ENCODE assay signal across 14 mouse cellular contexts in genomic region chr4:135425625-135426024, GRCm38 (mm10). TPM values are rescaled to one million over a fixed set of nuclear protein-coding genes. Genes with fewer than 3 reads are reported as not detected.
DNase-seq lines count a peak whose midpoint lies in the region; ATAC-seq and TF ChIP-seq lines count a peak whose summit lies in the region.
"Had no signal": no experiment of that assay in that cellular context is flagged by ENCODE, and none has a peak within 500 bp of the region (broad histone marks: within the 10 kb centered on the region; RNA-seq: fewer than 3 reads in every experiment).

No protein-coding gene starts in this region.

- H3K9me3 ChIP-seq in liver, embryonic 12.5 days (replicated peaks) = no peaks in the 10 kb centered on the region
- H3K9me3 ChIP-seq: heart, embryonic 13.5 days; hindbrain, embryonic 12.5 days; stomach, embryonic 15.5 days had no signal

- H3K27ac ChIP-seq in cerebellum, adult 2 months (ENCODE audit: insufficient read depth, low read length) = peak overlapping the region; percentile 39; the same call in 1 of the 2 replicates
- H3K27ac ChIP-seq in liver, embryonic 12.5 days = no peak overlapping the region
- H3K27ac ChIP-seq: heart, embryonic 13.5 days; hindbrain, embryonic 12.5 days; stomach, embryonic 15.5 days had no signal

- H3K27me3 ChIP-seq in cerebellum, adult 2 months (ENCODE audit: control insufficient read depth, insufficient read depth, low read length) = no peaks in the 10 kb centered on the region
- H3K27me3 ChIP-seq in liver, embryonic 12.5 days (replicated peaks) = no peaks in the 10 kb centered on the region
- H3K27me3 ChIP-seq: CH12.LX; heart, embryonic 13.5 days; hindbrain, embryonic 12.5 days; stomach, embryonic 15.5 days had no signal

- no peak overlapping the region for H3K9ac ChIP-seq in liver, embryonic 12.5 days
- H3K9ac ChIP-seq: heart, embryonic 13.5 days; hindbrain, embryonic 12.5 days; stomach, embryonic 15.5 days had no signal

- no peak for ATAC-seq in liver, embryonic 12.5 days

- peaks cover 13% of the 10 kb centered on the region; the same call in 1 of the 2 replicates for H3K36me3 ChIP-seq in liver, embryonic 12.5 days

- peaks cover 40% of the 10 kb centered on the region for H3K4me1 ChIP-seq in cerebellum, adult 2 months (ENCODE audit: control insufficient read depth, insufficient read depth, low read length)
- peaks cover 16% of the 10 kb centered on the region for H3K4me1 ChIP-seq in liver, embryonic 12.5 days
- H3K4me1 ChIP-seq: stomach, embryonic 15.5 days had no signal

- TF ChIP-seq CTCF in cerebellum, adult 2 months (IDR thresholded peaks at IDR 0.05; ENCODE audit: borderline replicate concordance, insufficient read depth, low read depth, low read length) = no peak

- H3K4me3 ChIP-seq in cerebellum, adult 2 months (replicated peaks; ENCODE audit: insufficient read depth, low read depth, low read length) = no peak overlapping the region
- no peak overlapping the region for H3K4me3 ChIP-seq in liver, embryonic 12.5 days
- H3K4me3 ChIP-seq: heart, embryonic 13.5 days; hindbrain, embryonic 12.5 days; stomach, embryonic 15.5 days had no signal

- WGBS in cerebellum, adult 2 months = 25% methylated on average over 9 of the region's 9 CpGs
- WGBS in liver, embryonic 12.5 days (ENCODE audit: insufficient replicate concordance) = 75% methylated on average over 9 of the region's 9 CpGs

- peak; percentile 90 for DNase-seq in brain, adult 2 months (ENCODE audit: low read depth, low spot score)
- peak; percentile 66 to 74 for DNase-seq in cerebellum, adult 2 months
- DNase-seq in layer of hippocampus, adult 11-12 months (ENCODE audit: low spot score) = peak; percentile 73
- DNase-seq in left cerebral cortex, adult 9 months (ENCODE audit: low spot score in 2 of 2) = peak; percentile 53 to 85
- no peak for DNase-seq in embryo, embryonic 9.5 days (ENCODE audit: extremely low spot score)
- DNase-seq in adrenal gland, adult 2 months = no peak
- DNase-seq in kidney, postnatal 10 days = no peak
- DNase-seq: kidney, adult 2 months; lung, postnatal 14 days had no signal

- H3K4me2 ChIP-seq in liver, embryonic 12.5 days = no peak overlapping the region
- H3K4me2 ChIP-seq: heart, embryonic 13.5 days; hindbrain, embryonic 12.5 days; stomach, embryonic 15.5 days had no signal

- no peak for TF ChIP-seq POLR2A in cerebellum, adult 2 months (IDR thresholded peaks at IDR 0.05; ENCODE audit: borderline replicate concordance, insufficient read depth, low read length)

RNA-seq across cellular contexts. Expression of gene Rcan3, which starts 8.0 kb away (rescaled TPM):
- 74.3 and 80.4 TPM in 2 replicates for polyA plus RNA-seq in cerebellum, adult 2 months (2012; rRNA removed)
- total RNA-seq in adrenal gland, adult 2 months (2021) = 10 to 100 TPM; 12.1 to 24.4 TPM
- polyA plus RNA-seq in adrenal gland, adult 2 months (2012; rRNA removed) = 13.1 and 15.7 TPM in 2 replicates
- 4.9 and 8.3 TPM in 2 replicates for polyA plus RNA-seq in liver, embryonic 12.5 days (2016; fragmentation: Nextera tagmentation; extraction: Ambion mirVana)

RNA-seq across cellular contexts. Expression of gene Ncmap, which starts 27.6 kb away (rescaled TPM):
- polyA plus RNA-seq in cerebellum, adult 2 months (2012; rRNA removed) = 4.1 and 4.7 TPM in 2 replicates
- total RNA-seq in adrenal gland, adult 2 months (2021) = under 1 TPM in 1 of 2 experiments, not detected in 1; 0.28 TPM
- 0.15 and 3.2 TPM in 2 replicates for polyA plus RNA-seq in adrenal gland, adult 2 months (2012; rRNA removed)
- 0.08 and 0.11 TPM in 2 replicates for polyA plus RNA-seq in liver, embryonic 12.5 days (2016; fragmentation: Nextera tagmentation; extraction: Ambion mirVana)
- total RNA-seq: CH12.LX had no signal

Comparison
In these comparisons a context has a peak if more than half of its experiments do, and no peak if none do; other contexts are left out.
1. DNase-seq: peak in brain, adult 2 months (single experiment), cerebellum, adult 2 months (2 of 2), layer of hippocampus, adult 11-12 months (single experiment) and left cerebral cortex, adult 9 months (2 of 2); none in embryo, embryonic 9.5 days (single experiment), adrenal gland, adult 2 months (single experiment) and kidney, postnatal 10 days (single experiment).